Mouse (Mus musculus) liver, embryonic 14.5 days (tissue): ENCODE measurements around the gene Anapc4. TPM values are rescaled to one million over a fixed set of nuclear protein-coding genes. Genes with fewer than 3 reads are reported as not detected.

Experiments
- ATAC-seq: fragments of 200-750 bp; cut with Nextera tagmentation; 2 replicates; pipeline ENCODE4 v1.8.0; 2017; ENCODE audit warnings: moderate number of reproducible peaks, mild to moderate bottlenecking, moderate library complexity; ENCODE audit not compliant: insufficient read depth
- DNase-seq, 3 experiments: peaks; one replicate each; pipeline ENCODE4 v3.0.0-alpha.2; 2012 to 2013; ENCODE audit warnings: low read depth in 3 of 3, low spot score in 3 of 3
- H3K27ac ChIP-seq: fragments of 300-500 bp; sonication (generic); 2 replicates; pipeline ENCODE4 v1.5.1; 2014; ENCODE audit warnings: moderate library complexity, mild to moderate bottlenecking, control low read depth, inconsistent platforms
- H3K27me3 ChIP-seq: fragments of 300-500 bp; sonication (generic); 2 replicates; pipeline ENCODE4 v1.6.1; 2014; ENCODE audit warnings: mild to moderate bottlenecking, low read length, moderate library complexity; ENCODE audit not compliant: control insufficient read depth, insufficient read depth
- H3K36me3 ChIP-seq: fragments of 300-500 bp; sonication (generic); replicated peaks from 2 replicates; pipeline ENCODE4 v1.6.1; 2014; ENCODE audit warnings: low read depth; ENCODE audit not compliant: control insufficient read depth, insufficient read depth
- H3K4me1 ChIP-seq, 2 experiments: fragments of 200-500 bp in 1 of 2; fragments of 300-500 bp in 1 of 2; sonication (generic) in 1 of 2; replicated peaks; 2 replicates each; pipeline ENCODE4 v1.6.1; 2012 to 2014; ENCODE audit warnings: antibody characterized with exemption in 1 of 2, inconsistent platforms in 1 of 2, low read length in 1 of 2; ENCODE audit not compliant: control insufficient read depth in 2 of 2, insufficient read depth in 2 of 2
- H3K4me2 ChIP-seq: fragments of 300-500 bp; sonication (generic); 2 replicates; pipeline ENCODE4 v1.6.1; 2014; ENCODE audit warnings: low read depth, mild to moderate bottlenecking, control low read depth, moderate library complexity
- H3K4me3 ChIP-seq, 2 experiments: fragments of 200-500 bp in 1 of 2; fragments of 300-500 bp in 1 of 2; sonication (generic) in 1 of 2; 2 replicates each; pipeline ENCODE4 v1.5.1; 2012 to 2014; ENCODE audit warnings: low read depth in 2 of 2, low read length in 2 of 2, mild to moderate bottlenecking in 2 of 2, control low read depth in 1 of 2, inconsistent platforms in 1 of 2, moderate library complexity in 1 of 2; ENCODE audit not compliant: insufficient read depth in 1 of 2
- H3K9ac ChIP-seq: fragments of 300-500 bp; sonication (generic); replicated peaks from 2 replicates; pipeline ENCODE4 v1.6.1; 2014; ENCODE audit warnings: mild to moderate bottlenecking, control low read depth, moderate library complexity
- H3K9me3 ChIP-seq: fragments of 300-500 bp; sonication (generic); 2 replicates; pipeline ENCODE4 v1.6.1; 2016; ENCODE audit warnings: low read length, mixed read lengths; ENCODE audit not compliant: control insufficient read depth
- CTCF ChIP-seq: IDR thresholded peaks from 2 replicates; pipeline ENCODE4 v1.5.1; 2016; ENCODE audit warnings: antibody characterized with exemption, low read depth, control low read depth
- EP300 ChIP-seq: IDR thresholded peaks from 2 replicates; pipeline ENCODE4 v1.6.1; 2016; ENCODE audit warnings: antibody characterized with exemption, low read depth
- WGBS: fragments of 180-500 bp; shearing (Covaris S2); extraction: QIAGEN DNeasy Blood & Tissue Kit; methylation state at CpG from one replicate; pipeline ENCODE4 v1.1.7; 2014; ENCODE audit not compliant: insufficient replicate concordance; 5-methylcytosine and 5-hydroxymethylcytosine counted together
- polyA plus RNA-seq, 2 experiments: library from polyadenylated mRNA; depleted of rRNA in 1 of 2; stranded (reverse) in 1 of 2; unstranded in 1 of 2; fragments of >200 nt; fragmentation: Nextera tagmentation in 1 of 2; extraction: Ambion mirVana in 1 of 2; gene quantifications; 2 replicates each; pipeline versions ENCODE4 v1.2.1 to v1.2.3; 2012 to 2014

Anapc4 gene
- polyA plus RNA-seq, 2 experiments, result 23.3 to 29.8 TPM

DNA sequence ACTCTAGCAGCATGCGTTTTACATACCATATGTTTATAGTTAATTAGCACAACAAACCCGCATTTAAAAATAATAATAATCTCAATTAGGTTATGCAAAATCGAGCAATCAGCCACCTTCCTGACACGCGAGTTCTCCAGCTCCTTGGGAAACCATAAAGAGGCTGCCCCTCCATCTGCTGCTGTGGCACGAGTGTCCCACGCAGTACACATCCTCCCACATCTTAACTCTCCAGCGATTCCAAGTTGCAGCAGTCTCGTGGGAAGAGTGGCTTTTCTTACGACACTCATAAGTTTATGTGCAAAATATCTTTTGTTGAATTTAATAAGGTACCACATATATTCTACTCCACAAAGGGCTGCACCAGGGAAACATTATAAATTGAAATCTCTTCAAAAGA lies 21.4 kb upstream of the Anapc4 start:
- 86% methylated on average over 10 of the region's 10 CpGs for WGBS
- Histone ChIP-seq H3K27ac (no peak overlapping the region), H3K4me2 (no peak overlapping the region), H3K4me1 (no peaks in the 10 kb centered on the region), H3K27me3 (no peaks in the 10 kb centered on the region), H3K4me3 (no peak overlapping the region), H3K9ac (no peak overlapping the region), H3K9me3 (no peaks in the 10 kb centered on the region), H3K36me3 (peaks cover under 1% of the 10 kb centered on the region; the same call in 1 of the 2 replicates)
- TF ChIP-seq CTCF (no peak), EP300 (no peak)
- DNase-seq (no peak), ATAC-seq (no peak)

DNA sequence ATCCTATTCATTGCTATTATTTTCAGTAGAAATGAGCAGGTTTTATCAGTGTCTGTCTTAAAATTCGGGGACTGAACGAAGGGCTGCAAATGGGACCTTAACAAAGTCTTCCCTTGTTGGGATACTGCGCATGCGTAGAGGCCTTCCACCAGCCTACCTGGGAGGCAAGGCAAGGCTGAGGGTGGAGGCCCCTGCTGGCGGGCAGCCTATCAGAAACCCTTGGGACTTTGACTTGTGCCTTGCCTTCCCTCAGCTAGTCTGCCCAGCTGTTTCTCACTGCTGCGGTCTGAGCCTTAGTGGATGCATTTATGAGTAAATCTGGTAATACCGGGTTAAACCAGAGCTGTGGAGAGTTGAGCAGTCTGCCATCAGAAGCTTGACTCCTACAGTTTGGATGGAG lies 20.5 kb upstream of the Anapc4 start:
- no peak for DNase-seq
- TF ChIP-seq EP300 (no peak), CTCF (no peak)
- H3K4me3 ChIP-seq, result no peak overlapping the region
- no peaks in the 10 kb centered on the region; the same call in 1 of the 2 replicates for H3K36me3 ChIP-seq
- no peak for ATAC-seq
- no peak overlapping the region for H3K4me2 ChIP-seq
- H3K27ac ChIP-seq, result no peak overlapping the region
- WGBS, result 86% methylated on average over 7 of the region's 7 CpGs
- H3K27me3 ChIP-seq, result no peaks in the 10 kb centered on the region
- no peak overlapping the region for H3K9ac ChIP-seq
- H3K9me3 ChIP-seq, result no peaks in the 10 kb centered on the region
- H3K4me1 ChIP-seq, result no peaks in the 10 kb centered on the region

DNA sequence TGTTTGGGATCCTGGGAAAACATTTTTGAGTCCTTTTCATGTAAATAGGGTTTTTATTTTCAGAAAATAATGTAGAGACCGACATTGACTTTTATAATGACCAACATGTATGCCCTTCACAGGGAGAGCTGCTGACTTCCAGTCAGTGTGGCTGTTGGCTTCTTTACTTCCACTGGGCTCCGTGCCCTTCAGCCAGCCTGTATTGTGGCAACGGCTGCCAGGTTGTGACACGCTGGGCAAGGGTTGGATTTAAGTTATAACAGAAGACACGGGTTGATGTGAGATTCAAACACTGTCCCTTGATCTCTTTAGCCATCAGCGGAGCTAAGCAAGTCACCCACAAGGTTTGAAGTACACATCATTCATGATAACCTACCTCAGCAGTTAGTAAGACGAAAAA lies 15.1 kb upstream of the Anapc4 start:
- H3K27me3 ChIP-seq, result no peaks in the 10 kb centered on the region
- no peak overlapping the region for H3K4me2 ChIP-seq
- H3K4me3 ChIP-seq, result no peak overlapping the region
- WGBS, result 88% methylated on average over 7 of the region's 7 CpGs
- no peaks in the 10 kb centered on the region for H3K9me3 ChIP-seq
- no peaks in the 10 kb centered on the region for H3K4me1 ChIP-seq
- DNase-seq (no peak), ATAC-seq (no peak)
- H3K36me3 ChIP-seq, result peaks cover 4% of the 10 kb centered on the region
- TF ChIP-seq EP300 (no peak), CTCF (no peak)
- no peak overlapping the region for H3K27ac ChIP-seq
- no peak overlapping the region for H3K9ac ChIP-seq

DNA sequence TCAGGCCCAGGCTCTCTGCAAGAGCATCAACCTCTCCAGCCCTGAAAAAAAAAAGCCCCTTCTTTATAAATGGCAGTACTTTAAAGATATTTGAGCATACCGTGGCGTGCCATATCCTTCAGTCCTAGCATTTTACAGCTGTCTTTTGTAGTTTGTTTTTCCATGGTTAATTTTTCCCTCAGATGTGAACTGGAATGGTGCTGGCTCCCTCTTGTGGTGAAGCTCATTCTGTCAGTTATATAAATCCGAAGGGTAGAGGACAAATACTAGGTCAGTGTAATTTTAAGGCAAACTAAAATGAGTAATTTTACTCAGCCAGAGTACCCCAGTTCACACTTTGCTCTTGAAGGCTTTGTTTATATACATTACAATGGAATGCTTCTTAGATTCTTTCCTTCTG lies 12.1 kb upstream of the Anapc4 start:
- H3K27ac ChIP-seq, result no peak overlapping the region
- H3K4me2 ChIP-seq, result no peak overlapping the region
- ATAC-seq (no peak), DNase-seq (peak in 1 of 3 experiments; percentile 17)
- H3K4me1 ChIP-seq, result no peaks in the 10 kb centered on the region
- no peaks in the 10 kb centered on the region for H3K27me3 ChIP-seq
- no peaks in the 10 kb centered on the region for H3K9me3 ChIP-seq
- H3K9ac ChIP-seq, result no peak overlapping the region
- no peak overlapping the region for H3K4me3 ChIP-seq
- H3K36me3 ChIP-seq, result peaks cover 4% of the 10 kb centered on the region
- peak; percentile 67 for TF ChIP-seq CTCF
- no peak for TF ChIP-seq EP300
- WGBS, result 50% methylated on average over 3 of the region's 3 CpGs

DNA sequence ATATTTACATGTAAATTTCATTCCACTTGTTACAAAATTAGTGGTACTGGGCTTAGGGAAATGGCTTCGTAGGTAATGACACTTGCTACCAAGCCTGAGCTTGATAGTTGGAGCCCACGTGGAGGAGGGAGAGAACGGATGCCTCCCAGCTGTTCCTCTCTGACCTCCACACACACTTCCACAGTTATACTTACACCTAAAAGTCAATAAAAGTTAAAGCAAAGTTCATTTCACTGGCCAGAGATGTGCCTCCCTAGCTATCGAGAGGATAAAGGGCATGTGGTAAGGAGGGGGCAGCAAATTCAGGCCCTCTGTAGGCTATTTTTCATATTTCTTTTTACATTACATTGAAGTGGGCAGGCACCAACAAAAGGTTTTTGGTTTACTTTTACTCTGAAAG lies 5.9 kb upstream of the Anapc4 start:
- 69% methylated on average over 4 of the region's 4 CpGs for WGBS
- H3K9me3 ChIP-seq, result no peaks in the 10 kb centered on the region
- no peak for TF ChIP-seq EP300
- no peak for TF ChIP-seq CTCF
- no peaks in the 10 kb centered on the region for H3K27me3 ChIP-seq
- DNase-seq (no peak), ATAC-seq (0 out of 2 replicates have a peak, but pooled peaks have one; percentile 23)
- H3K27ac ChIP-seq, result no peak overlapping the region
- no peak overlapping the region for H3K9ac ChIP-seq
- no peak overlapping the region for H3K4me2 ChIP-seq
- peaks cover 3% of the 10 kb centered on the region in 2 experiments; a peak in 3 of 4 replicates for H3K4me1 ChIP-seq
- H3K4me3 ChIP-seq, result no peak overlapping the region
- no peaks in the 10 kb centered on the region for H3K36me3 ChIP-seq
